Mouse (Mus musculus): ENCODE measurements around the gene Col25a1. TPM values are rescaled to one million over a fixed set of nuclear protein-coding genes. Genes with fewer than 3 reads are reported as not detected.

The Col25a1 gene
- polyA plus RNA-seq, 1 experiment from 2014 or later, result 14.8 TPM

DNA sequence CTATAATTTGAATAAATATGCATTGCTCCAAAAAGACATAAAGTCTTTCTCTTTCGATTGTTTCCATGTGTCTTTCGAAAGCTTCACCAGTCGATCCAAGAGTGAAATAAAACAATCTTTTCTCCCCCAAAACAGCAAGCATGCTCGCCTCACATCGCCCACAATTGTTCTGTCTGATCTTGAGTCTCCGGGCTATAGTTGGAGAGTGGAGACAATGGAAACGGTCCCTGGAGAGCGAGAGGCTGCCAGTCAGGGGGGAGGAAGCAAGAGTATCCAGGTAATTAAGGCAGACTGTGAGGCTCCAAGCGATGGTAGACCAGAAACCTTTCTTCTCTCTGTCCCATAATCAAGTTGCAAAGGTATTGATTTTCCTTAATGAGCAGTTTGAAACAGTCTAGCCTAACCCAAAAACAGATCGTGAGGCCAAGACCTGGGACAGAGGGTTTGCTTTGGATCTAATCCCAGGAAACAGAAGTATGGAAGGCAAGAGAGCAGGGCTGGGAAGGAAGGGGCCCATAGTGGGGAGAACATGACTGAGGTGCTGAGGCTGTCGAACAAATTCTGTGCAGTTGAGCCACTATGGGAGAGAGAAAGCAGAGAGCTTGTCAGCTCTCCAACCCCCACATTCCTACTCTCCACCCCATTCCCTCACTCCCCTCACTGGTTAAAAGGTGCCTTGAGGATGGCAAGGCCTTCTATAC, 515.0 kb downstream of the Col25a1 start:
- Histone ChIP-seq H3K4me2 (0 out of 2 replicates have a peak overlapping the region, but pooled peaks have one; percentile 17), H3K4me3 (no peak overlapping the region), H3K4me1 (peaks cover 24% of the 10 kb centered on the region), H3K9me3 (no peaks in the 10 kb centered on the region), H3K9ac (no peak overlapping the region), H3K36me3 (no peaks in the 10 kb centered on the region), H3K27me3 (no peaks in the 10 kb centered on the region), H3K27ac (peak overlapping the region; percentile 1; the same call in 1 of the 2 replicates)
- no peak for ATAC-seq (ENCODE audit: insufficient number of reproducible peaks, insufficient read depth, low FRiP score, low TSS enrichment, low read depth)
- 43% methylated on average over 11 of the region's 11 CpGs for WGBS

Other genes starting within 250 kb of the Col25a1 start
- gene Casp6, start 230.1 kb upstream of the Col25a1 start, polyA plus RNA-seq (2015; fragmentation: Nextera tagmentation; extraction: Ambion mirVana), result 91.9 and 97.7 TPM in 2 replicates
- 4.2 and 4.7 TPM in 2 replicates for gene Mcub, start 161.3 kb upstream of the Col25a1 start, polyA plus RNA-seq (2015; fragmentation: Nextera tagmentation; extraction: Ambion mirVana)
- 32.8 and 33.6 TPM in 2 replicates for gene Sec24b, start 69.9 kb upstream of the Col25a1 start, polyA plus RNA-seq (2015; fragmentation: Nextera tagmentation; extraction: Ambion mirVana)